Mouse (Mus musculus) hindbrain, embryonic 16.5 days (tissue): ENCODE results near the gene Ccr7. TPM values are rescaled to one million over a fixed set of nuclear protein-coding genes. Genes with fewer than 3 reads are reported as not detected.

Source experiments
- ATAC-seq: fragments of 200-750 bp; cut with Nextera tagmentation; 2 replicates; pipeline ENCODE4 v1.8.0; 2017; ENCODE audit warnings: moderate TSS enrichment, moderate library complexity
- H3K27ac ChIP-seq: fragments of 300-500 bp; sonication (generic); 2 replicates; pipeline ENCODE4 v1.5.1; 2014; ENCODE audit warnings: low read depth, mild to moderate bottlenecking, control low read depth, low read length, moderate library complexity
- H3K27me3 ChIP-seq: fragments of 300-500 bp; sonication (generic); replicated peaks from 2 replicates; pipeline ENCODE4 v1.6.1; 2014; ENCODE audit warnings: low read length; ENCODE audit not compliant: control insufficient read depth, insufficient read depth
- H3K36me3 ChIP-seq: fragments of 300-500 bp; sonication (generic); 2 replicates; pipeline ENCODE4 v1.6.1; 2014; ENCODE audit warnings: mild to moderate bottlenecking, low read length, moderate library complexity, mixed read lengths; ENCODE audit not compliant: control insufficient read depth, insufficient read depth
- H3K4me1 ChIP-seq: fragments of 300-500 bp; sonication (generic); 2 replicates; pipeline ENCODE4 v1.6.1; 2014; ENCODE audit warnings: low read depth, low read length; ENCODE audit not compliant: control insufficient read depth, insufficient read depth
- H3K4me2 ChIP-seq: fragments of 300-500 bp; sonication (generic); 2 replicates; pipeline ENCODE4 v1.6.1; 2014; ENCODE audit warnings: mild to moderate bottlenecking, low read length, control low read depth, moderate library complexity
- H3K4me3 ChIP-seq: fragments of 300-500 bp; sonication (generic); 2 replicates; pipeline ENCODE4 v1.5.1; 2014; ENCODE audit warnings: mild to moderate bottlenecking, low read length, control low read depth, moderate library complexity
- H3K9ac ChIP-seq: fragments of 300-500 bp; sonication (generic); 2 replicates; pipeline ENCODE4 v1.6.1; 2014; ENCODE audit warnings: low read depth, mild to moderate bottlenecking, control low read depth, low read length, moderate library complexity
- H3K9me3 ChIP-seq: fragments of 300-500 bp; sonication (generic); 2 replicates; pipeline ENCODE4 v1.6.1; 2014; ENCODE audit warnings: mild to moderate bottlenecking, low read length, moderate library complexity; ENCODE audit not compliant: control insufficient read depth
- WGBS: fragments of 180-500 bp; shearing (Covaris S2); extraction: QIAGEN DNeasy Blood & Tissue Kit; methylation state at CpG from one replicate; pipeline ENCODE4 v1.1.7; 2014; 5-methylcytosine and 5-hydroxymethylcytosine counted together
- polyA plus RNA-seq: library from polyadenylated mRNA; unstranded; fragments of >200 nt; fragmentation: Nextera tagmentation; extraction: Ambion mirVana; gene quantifications from 2 replicates; pipeline ENCODE4 v1.2.1, GENCODE M21; 2015

The Ccr7 gene
- polyA plus RNA-seq, 1 experiment from 2014 or later, result not detected

DNA sequence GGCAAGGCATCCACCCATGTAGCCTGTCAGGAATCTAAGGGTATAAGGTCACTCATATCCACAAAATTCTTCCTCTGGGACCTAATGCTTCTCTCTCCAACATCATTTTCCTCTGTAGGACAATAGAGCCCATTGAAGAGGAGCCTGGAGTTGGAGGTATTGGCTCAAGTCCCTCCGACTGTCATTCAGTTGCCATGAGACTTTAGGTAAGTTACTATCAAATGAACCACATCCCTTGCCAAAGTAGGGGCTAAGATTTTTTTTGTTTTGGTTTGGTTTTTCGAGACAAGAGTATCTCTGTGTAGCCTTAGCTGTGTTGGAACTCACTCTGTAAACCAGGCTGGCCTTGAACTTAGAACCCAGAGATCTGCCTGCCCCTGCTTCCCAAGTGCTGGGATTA is 16.6 kb upstream of the Ccr7 start:
- no peak overlapping the region for H3K4me3 ChIP-seq
- WGBS, result 84% methylated on average over 2 of the region's 2 CpGs

DNA sequence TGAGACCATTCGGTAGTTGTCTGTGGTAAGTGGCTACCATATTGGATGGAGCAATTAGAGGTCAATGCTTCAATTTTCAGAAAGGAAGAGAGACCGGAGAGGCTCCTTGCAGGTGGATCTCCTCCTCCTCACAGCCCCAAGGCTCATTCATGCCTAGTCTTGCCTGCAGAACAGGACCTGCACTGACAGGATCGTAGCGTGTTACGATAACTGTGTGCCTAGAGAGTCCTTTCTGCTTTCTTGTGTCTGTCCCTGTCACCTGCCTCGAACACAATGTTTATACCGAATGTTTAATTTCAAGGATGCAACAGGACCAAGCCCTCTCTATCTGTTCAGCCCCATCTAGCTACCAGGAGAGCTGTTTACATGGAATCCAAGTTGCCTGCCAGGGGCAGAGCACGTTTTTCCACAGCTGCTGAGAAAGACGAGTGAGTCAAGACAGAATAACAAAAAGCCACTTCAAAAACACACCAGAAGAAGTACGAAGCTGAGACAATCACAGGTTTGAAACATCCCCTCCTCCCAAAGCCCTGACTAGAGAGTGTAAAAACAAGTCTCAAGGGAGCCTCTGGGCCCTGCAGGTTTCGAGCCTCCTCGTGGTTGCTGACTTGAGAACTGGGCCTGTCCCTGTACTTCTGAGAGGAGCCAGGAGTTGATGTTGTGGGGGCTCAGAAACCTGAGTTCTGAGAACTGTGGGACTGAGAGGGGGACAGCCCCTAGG is 15.8 kb upstream of the Ccr7 start:
- Histone ChIP-seq H3K27ac (no peak overlapping the region), H3K4me2 (no peak overlapping the region), H3K4me3 (no peak overlapping the region), H3K9me3 (peaks cover 4% of the 10 kb centered on the region; the same call in 1 of the 2 replicates), H3K27me3 (no peaks in the 10 kb centered on the region), H3K9ac (no peak overlapping the region), H3K36me3 (no peaks in the 10 kb centered on the region), H3K4me1 (no peaks in the 10 kb centered on the region)
- WGBS, result 76% methylated on average over 12 of the region's 12 CpGs
- no peak for ATAC-seq

More for the DNA sequence above, 16.6 kb upstream of the Ccr7 start:
- no peaks in the 10 kb centered on the region for H3K36me3 ChIP-seq
- H3K27ac ChIP-seq, result no peak overlapping the region
- H3K4me2 ChIP-seq, result no peak overlapping the region
- no peaks in the 10 kb centered on the region for H3K27me3 ChIP-seq
- peaks cover 4% of the 10 kb centered on the region; the same call in 1 of the 2 replicates for H3K9me3 ChIP-seq
- H3K9ac ChIP-seq, result no peak overlapping the region
- H3K4me1 ChIP-seq, result no peaks in the 10 kb centered on the region
- ATAC-seq, result no peak

DNA sequence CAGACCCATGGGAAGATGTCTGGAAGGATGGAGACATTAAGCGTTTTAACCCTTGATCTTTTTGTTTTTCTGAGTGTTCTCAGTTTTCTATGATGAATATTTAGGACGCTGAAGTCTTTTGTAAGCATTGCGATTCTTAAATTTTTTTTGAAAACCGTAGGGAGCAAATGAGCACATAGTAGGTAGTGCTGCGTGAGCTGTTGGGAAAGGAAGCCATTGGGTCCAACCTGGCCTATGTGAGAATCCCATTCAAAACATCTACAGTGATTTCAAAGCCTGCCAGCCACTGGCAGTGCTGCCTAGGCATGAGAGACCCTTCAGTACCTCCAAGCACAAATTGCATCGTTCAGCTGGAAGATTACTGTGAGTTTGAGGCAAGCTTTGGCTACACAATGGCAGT is 15.1 kb upstream of the Ccr7 start:
- H3K4me3 ChIP-seq, result no peak overlapping the region
- H3K9ac ChIP-seq, result no peak overlapping the region
- no peak overlapping the region for H3K4me2 ChIP-seq
- ATAC-seq, result no peak
- WGBS, result 91% methylated on average over 6 of the region's 6 CpGs
- no peak overlapping the region for H3K27ac ChIP-seq
- H3K4me1 ChIP-seq, result no peaks in the 10 kb centered on the region
- H3K27me3 ChIP-seq, result no peaks in the 10 kb centered on the region
- peaks cover 4% of the 10 kb centered on the region; the same call in 1 of the 2 replicates for H3K9me3 ChIP-seq
- no peaks in the 10 kb centered on the region for H3K36me3 ChIP-seq

DNA sequence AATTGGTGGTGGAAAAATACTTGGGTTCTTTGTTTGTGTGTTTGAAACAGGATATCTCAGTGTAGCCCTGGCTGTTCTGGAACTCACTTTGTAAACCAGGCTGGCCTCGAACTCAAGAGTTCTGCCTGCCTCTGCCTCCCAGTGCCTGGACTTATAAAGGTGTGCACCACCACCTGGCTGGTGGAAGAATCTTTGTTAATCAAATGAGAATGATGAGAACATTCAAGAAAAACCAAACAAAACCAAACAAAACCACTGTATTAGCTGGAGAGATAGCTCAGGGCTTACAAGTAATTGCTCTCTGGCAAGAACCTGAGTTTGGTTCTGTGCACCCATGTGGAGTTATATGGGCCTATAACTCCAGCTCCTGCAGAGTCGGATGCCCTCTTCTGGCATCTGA is 14.6 kb upstream of the Ccr7 start:
- H3K9ac ChIP-seq, result no peak overlapping the region
- no peaks in the 10 kb centered on the region for H3K4me1 ChIP-seq
- no peaks in the 10 kb centered on the region for H3K27me3 ChIP-seq
- H3K4me3 ChIP-seq, result no peak overlapping the region
- H3K27ac ChIP-seq, result no peak overlapping the region
- no peak overlapping the region for H3K4me2 ChIP-seq
- no peak for ATAC-seq
- H3K9me3 ChIP-seq, result peaks cover 4% of the 10 kb centered on the region; the same call in 1 of the 2 replicates
- WGBS, result 95% methylated on average over 2 of the region's 2 CpGs
- H3K36me3 ChIP-seq, result no peaks in the 10 kb centered on the region

DNA sequence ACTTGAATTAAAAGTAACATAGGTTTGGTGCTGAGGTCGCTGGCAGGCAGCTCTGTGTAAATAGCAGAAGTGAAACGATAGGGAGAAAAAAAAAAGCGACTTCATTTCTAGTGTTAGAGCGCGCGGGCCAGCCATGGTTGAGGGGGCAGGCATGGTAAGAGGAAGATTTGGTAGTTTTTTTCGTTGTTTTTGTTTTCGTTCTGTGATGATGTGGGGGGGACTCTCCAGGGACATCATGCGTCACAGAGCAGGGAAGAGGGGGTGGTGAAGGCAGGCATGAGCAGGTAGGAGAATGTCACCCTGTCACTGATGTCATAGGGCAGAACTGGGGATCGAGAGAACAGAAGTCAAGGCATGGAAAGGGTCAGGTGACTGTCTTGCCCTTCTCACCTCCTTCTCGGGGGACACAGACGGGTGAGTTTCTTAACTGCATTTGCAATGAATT is 13.2 kb upstream of the Ccr7 start:
- H3K27me3 ChIP-seq, result no peaks in the 10 kb centered on the region
- no peak for ATAC-seq
- WGBS, result 67% methylated on average over 12 of the region's 12 CpGs
- H3K4me3 ChIP-seq, result no peak overlapping the region
- no peaks in the 10 kb centered on the region for H3K4me1 ChIP-seq
- no peak overlapping the region for H3K27ac ChIP-seq
- no peaks in the 10 kb centered on the region for H3K9me3 ChIP-seq
- H3K9ac ChIP-seq, result no peak overlapping the region
- no peaks in the 10 kb centered on the region for H3K36me3 ChIP-seq
- no peak overlapping the region for H3K4me2 ChIP-seq

DNA sequence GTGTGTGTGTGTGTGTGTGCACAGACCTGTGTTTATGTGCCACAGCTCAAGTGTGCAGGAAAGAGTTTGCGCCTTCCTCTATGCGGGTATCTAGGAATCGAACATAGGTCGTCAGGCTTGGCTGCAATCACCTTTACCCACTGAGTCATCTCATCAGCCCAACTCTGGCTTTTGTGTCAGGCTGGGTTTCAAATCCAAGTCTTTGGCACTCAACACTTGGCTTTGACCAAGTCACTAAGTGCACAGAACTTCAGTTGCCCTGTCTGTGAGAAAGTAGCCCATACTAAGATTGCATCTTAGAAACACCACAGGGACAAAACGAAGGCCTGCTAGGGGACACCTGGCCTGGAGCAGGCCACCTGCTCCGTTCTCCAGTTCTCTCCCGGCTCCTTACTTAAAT is 12.7 kb upstream of the Ccr7 start:
- H3K27ac ChIP-seq, result no peak overlapping the region
- WGBS, result 89% methylated on average over 7 of the region's 7 CpGs
- H3K4me3 ChIP-seq, result no peak overlapping the region

DNA sequence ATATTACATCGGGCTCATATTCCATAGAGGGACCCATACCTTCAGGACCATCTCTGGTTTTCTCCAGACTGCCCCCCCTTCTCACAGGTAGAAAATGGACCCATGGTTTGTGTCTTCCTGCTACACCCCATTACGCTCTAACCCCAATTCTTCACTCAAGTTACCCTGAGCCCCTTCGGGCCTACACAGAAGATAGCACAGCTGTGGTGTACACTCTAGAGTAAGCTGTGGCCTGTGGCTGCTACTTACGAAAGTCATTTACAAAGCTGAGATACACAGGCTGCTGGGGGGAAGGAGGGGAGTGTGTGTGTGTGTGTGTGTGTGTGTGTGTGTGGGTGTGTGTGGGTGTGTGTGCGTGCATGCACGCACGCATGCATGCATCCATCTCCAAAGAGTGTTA is 11.4 kb upstream of the Ccr7 start:
- no peak overlapping the region for H3K27ac ChIP-seq
- no peak overlapping the region for H3K9ac ChIP-seq
- H3K36me3 ChIP-seq, result no peaks in the 10 kb centered on the region
- no peak overlapping the region for H3K4me2 ChIP-seq
- no peak overlapping the region for H3K4me3 ChIP-seq
- no peaks in the 10 kb centered on the region for H3K9me3 ChIP-seq
- no peak for ATAC-seq
- no peaks in the 10 kb centered on the region for H3K4me1 ChIP-seq
- H3K27me3 ChIP-seq, result no peaks in the 10 kb centered on the region
- WGBS, result 91% methylated on average over 7 of the region's 7 CpGs

More for the DNA sequence above, 12.7 kb upstream of the Ccr7 start:
- H3K27me3 ChIP-seq, result no peaks in the 10 kb centered on the region
- no peak overlapping the region for H3K4me2 ChIP-seq
- no peaks in the 10 kb centered on the region for H3K4me1 ChIP-seq
- H3K36me3 ChIP-seq, result no peaks in the 10 kb centered on the region
- no peak overlapping the region for H3K9ac ChIP-seq
- ATAC-seq, result no peak
- no peaks in the 10 kb centered on the region for H3K9me3 ChIP-seq

DNA sequence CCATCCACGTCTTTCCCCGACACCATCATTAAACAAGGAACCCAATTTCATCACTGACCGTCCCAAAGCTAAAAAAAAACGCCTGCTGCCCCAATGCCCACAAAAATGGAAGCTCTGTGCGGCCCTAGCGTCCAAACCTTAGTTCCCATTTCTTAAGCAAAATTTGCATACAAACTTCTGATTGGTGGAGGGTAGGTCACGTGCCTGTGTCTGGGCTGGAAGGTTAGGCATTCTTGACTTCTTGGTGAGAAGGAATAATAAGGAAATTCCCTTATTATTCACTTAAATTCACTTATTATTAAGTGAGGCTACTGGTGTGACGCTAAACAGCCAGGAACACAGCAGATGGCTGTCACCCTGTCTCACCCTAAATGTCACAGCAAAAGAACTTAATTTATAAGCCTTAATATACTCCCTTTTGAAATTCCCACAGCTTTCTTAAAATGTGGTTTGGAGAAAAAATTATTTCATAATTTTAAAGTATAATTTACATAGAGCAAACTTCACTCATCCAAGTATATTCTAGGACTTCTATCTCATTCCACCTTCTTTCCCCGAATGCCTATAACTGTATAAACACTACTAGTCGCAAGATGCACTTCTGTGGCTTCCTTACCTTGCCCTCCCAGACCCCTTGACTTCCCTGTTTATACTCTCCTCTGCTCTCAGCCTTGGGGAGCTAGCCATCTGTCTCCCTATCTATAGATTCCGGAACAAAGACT is 10.3 kb upstream of the Ccr7 start:
- 78% methylated on average over 11 of the region's 11 CpGs for WGBS
- ATAC-seq, result no peak
- Histone ChIP-seq H3K36me3 (no peaks in the 10 kb centered on the region), H3K9ac (no peak overlapping the region), H3K9me3 (no peaks in the 10 kb centered on the region), H3K4me1 (no peaks in the 10 kb centered on the region), H3K4me2 (no peak overlapping the region), H3K27ac (no peak overlapping the region), H3K27me3 (no peaks in the 10 kb centered on the region), H3K4me3 (no peak overlapping the region)

DNA sequence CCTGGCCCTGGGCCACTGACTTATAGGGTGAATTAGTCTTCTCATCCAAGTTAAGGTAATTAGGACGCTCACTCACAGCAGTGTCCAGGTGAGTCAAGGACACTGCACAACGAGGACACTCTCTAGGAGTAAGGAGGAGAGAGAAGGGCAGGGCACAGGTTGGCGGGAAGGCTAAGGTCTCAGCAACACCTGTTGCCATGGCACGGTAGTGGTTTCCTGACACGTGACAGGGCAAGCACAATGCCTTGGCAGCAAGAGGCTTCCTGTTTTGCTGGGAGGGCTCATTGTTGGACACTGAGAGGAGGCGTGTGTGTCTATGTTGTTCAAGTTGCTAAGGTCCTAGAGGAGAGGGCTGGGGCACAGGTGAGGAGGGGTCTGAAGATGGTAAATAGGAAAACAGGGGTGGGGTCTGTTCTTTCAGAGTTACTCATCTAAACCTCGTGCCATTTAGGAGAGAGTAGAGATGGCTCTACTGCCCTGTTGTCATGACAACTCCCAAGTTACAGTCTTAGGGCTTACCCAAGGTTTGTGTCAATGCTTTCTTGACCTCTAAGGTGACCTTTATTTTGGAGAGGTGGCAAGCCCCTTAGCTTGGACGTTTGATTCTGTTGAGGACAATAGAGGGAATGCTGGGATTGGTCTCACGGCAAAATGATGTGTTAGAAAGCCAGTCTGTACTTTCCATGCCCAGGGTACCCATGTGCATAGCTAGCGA is 8.3 kb upstream of the Ccr7 start:
- Histone ChIP-seq H3K27ac (no peak overlapping the region), H3K36me3 (no peaks in the 10 kb centered on the region), H3K4me3 (no peak overlapping the region), H3K9ac (no peak overlapping the region), H3K27me3 (no peaks in the 10 kb centered on the region), H3K4me2 (no peak overlapping the region), H3K9me3 (no peaks in the 10 kb centered on the region), H3K4me1 (no peaks in the 10 kb centered on the region)
- ATAC-seq, result no peak
- WGBS, result 76% methylated on average over 10 of the region's 10 CpGs
